Mouse (Mus musculus) spleen, postnatal 4 days (tissue): ENCODE measurements around the gene Slc1a5.
A peak's percentile ranks its signal among the peaks of the same experiment; 100 is the strongest.

Experiments used
- DNase-seq, 2 experiments: peaks; one replicate each; pipeline ENCODE4 v3.0.0; 2022; ENCODE audit warnings: low spot score in 2 of 2

Slc1a5 gene

DNA sequence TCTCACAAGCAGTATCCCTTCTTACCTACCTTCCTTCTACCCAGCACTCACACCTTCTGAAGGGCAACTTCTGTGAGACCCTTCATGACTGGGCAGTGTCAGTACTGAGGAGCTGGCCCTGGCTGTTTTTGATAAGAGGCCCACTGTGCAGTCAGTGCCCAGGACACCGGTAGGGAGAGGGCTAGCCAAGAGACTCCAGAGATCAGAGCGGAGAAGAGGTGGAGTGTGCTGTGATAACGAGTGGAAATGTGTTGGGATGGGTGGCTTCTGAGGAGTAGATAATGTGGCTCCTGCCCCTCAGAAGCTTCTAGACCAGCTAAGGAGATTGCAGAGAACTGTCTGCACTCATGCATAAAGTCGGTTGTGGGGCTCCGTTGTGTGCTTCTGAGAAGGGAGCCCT lies 38.7 kb downstream of the Slc1a5 start:
- DNase-seq: no peak

DNA sequence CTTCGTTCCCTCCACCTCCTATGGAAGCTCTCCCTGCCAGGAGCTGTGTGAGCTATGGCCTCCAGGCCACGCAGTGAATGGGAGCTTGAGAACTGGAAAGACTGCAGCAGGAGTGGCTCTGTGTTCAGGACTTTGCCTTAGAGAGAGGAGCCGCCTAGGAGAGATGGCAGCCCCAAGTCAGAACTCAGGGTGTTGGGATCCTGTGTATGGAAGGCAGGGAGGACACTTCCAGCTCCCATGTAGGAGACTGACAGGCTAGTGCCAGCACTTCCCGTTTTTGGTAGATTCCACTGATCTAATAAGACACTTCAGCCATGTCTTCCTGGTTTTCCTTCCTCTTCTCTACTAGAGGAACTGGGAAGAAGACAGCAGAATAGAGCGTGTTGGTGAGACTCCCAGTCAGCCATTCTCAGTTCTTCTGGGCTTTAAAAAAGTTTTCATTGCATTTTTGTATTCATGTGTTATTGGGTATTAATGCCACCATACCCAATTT lies 39.2 kb downstream of the Slc1a5 start:
- no peak for DNase-seq

DNA sequence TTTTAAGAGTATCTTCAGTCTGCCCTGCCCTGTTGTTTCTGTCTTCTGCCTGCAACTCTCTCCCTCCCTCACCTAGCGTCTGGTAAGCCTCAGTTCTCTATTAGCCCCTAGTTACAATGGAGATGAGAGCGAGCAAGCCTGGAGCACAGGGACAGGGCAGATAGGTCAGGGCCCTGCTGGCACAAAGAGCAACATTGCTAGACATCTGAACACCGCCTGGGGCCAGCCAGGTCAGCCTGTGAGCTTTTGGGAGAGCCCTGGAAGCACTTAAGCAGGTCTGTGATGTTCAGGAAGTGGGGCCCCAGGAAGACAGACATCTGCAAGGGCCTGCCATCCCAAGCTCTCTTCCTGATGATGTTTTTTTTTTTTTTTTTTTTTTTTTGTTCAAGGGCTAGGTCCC lies 40.0 kb downstream of the Slc1a5 start:
- DNase-seq: no peak

DNA sequence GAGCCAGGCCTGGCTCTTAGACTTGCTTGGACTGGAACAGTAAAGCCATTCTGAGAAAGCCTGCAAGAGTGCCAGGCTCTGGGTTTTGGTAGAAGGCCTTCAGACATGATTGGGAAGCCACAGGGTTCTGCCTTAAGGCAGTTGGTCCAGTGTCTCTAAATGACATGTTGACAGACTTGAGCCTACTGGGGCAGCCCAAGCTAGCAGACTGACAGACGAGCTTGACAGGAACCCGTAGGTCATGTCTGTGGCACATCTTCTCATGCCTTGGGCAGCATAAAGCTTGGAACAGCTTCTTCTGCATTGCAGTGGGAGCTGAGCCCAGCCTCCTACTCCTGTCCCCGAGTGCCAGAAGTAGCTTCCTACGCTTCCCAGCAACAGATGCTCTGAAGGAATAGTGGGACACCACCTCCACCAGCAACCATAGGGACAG lies 40.5 kb downstream of the Slc1a5 start:
- no peak for DNase-seq

DNA sequence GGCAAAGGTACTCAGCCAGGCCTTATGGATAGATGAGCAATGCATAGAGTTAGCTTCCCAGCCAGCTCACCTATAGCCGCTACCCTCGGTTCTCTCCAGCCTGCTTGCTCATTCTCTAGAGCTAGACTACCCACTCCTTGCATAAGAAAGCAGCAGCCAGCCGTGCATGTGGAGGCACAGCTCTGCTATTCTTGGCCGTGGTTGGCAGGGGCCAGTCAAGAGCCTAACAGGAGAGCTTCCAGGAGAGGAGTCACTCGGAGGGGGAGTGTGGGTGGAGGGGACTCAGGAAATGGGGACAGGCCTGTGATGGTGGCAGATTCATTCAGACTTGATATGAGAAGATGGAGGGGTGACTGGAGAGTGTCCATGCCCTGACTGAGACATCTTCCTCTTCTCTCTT lies 42.6 kb downstream of the Slc1a5 start:
- DNase-seq: no peak

DNA sequence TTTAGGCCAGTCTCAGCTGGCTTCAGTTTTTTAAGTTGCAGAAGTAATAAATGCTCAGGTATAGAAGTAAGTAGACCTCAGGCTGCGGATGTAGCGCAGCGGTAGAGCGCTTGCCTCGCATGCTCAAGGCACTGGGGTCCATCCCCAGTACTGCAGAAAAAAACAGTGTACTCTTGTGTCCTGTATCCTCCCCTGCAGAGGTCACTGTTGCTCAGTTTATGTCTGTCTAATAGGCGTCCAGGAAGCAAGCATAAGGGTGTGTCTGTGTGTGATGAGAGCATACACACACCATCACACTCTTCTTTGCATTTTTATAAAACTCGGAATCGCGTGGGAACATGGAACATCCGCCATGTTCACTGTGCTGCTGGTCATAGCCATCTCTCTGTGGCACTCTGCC lies 44.6 kb downstream of the Slc1a5 start:
- peak; percentile 53 to 70 for DNase-seq

DNA sequence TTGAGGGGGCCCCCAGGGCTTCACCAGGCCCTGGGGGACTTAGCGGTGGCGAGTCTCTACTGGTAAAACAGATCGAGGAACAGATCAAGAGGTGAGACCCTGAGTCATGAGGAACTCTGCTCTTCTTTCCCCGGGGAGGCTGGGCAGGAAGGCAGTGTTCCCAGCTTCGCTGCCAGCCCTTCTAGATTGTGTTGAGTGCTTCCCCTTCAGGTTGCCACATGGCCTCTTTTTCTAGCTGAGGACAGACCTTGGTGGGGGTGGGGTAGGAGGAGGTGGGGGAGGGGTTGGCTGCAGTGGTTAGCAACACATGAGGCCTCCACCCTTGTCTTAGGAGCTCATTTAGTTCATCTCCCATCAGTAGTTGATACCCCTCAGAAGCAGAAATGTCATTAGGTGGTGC lies 45.4 kb downstream of the Slc1a5 start:
- no peak for DNase-seq

DNA sequence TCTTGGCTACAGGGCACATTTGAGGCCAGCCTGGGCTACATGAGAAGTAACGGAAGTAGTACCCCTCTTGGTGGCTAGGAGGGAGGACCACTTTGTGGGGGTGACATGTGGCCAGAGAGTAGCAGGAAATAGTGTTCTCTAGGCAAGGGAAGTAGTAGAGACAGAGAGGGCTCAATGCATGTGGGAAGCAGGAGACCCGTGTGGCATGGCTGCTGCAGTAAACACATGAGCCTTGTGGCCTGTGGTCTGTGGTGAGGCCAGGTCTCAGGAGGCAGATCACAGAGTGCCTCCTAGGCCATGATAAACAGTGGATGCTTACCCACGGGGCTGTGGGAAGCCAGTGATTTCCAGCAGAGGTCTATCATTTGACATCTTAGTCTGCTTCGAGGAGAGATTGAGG lies 46.1 kb downstream of the Slc1a5 start:
- DNase-seq: peak in 1 of 2 experiments; percentile 60

DNA sequence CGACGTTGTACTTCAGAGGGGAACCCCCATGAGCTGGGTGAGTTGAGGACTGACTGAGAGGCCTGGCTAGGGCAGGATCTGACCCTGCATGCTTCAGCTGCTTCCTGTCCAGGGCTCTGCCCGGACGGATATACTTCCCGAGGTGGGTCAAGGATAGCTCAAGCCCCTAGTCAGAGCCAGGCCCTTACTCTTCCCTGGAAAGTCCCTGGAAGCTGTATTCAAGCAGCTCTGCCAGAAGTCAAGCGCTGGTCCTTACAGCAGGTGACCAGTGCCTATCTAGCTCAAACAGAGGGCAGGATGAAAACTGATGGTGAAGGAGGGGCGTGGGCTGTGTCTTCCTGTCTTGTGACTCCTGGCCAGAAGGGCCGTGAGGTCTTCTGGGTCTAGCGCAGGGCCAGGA lies 49.3 kb downstream of the Slc1a5 start:
- DNase-seq: no peak

DNA sequence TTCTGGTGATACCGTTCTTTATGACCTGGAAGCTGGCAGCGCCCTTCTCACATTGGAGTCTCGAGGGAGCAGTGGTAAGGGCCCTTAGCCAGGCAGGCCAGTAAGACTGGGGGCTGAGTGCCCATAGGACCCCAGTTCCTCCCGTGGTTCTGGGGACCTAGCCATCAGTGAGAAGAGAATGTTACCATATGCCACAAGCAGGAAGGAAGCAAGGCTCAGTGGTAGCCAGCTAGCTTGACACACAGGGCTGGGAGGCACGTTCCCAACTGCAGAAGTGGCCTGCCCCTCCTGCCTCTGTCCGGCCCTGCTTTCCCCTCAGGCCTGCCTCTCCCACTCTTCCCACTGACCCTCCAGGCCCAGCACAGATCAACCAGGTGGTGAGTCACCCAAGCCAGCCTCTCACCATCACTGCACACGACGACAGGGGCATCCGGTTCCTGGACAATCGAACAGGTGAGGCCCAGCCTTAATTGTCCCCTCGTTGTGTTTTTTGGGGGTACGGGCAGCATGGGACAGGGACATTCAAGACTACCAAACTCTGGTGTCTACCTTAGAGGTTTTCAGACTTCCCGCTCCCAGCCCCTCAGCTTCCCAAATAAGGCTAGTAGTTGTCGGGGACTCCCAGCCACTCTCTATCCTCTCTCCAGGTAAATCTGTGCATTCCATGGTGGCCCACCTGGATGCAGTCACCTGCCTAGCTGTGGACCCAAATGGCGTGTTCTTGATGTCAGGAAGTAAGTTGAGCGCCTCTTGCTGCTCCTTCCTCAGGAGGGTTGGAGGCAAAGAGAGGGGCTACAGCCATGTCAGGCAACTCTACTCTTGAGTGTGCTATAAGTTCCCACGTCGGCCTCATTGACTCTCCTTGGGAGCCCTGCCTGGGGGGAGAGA lies 57.0 kb downstream of the Slc1a5 start:
- peak in 1 of 2 experiments; percentile 65 for DNase-seq

DNA sequence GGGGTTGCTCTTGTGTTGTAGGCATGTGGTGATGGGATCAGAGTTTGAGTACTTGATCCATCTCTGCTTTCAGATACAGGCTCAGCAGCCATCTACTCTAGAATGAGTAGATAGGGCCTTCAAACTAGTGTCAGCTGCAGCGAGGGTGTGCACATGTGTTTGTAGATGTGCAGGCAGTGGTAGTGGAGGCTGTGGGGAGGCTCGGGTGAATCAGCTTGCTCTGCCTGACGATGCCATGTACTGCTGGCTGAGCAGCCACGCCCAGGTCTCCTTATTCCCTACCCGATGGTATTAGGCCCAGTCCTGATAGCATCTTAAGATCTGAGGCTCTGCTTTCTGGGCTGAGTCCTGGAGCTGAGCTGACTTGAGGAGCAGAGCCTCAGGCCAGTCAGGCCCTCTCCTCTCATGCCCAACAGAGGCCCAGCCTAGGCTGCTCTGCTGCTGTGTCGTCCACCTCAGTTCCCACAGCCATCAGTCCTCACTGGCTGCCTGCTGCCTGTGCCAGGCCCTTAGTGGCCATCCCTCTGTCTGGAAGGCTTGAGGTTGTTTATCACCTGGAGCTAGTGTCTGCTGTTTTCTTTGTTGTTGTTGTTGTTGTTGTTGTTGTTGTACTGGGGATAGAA lies 57.8 kb downstream of the Slc1a5 start:
- peak in 1 of 2 experiments; percentile 57 for DNase-seq

DNA sequence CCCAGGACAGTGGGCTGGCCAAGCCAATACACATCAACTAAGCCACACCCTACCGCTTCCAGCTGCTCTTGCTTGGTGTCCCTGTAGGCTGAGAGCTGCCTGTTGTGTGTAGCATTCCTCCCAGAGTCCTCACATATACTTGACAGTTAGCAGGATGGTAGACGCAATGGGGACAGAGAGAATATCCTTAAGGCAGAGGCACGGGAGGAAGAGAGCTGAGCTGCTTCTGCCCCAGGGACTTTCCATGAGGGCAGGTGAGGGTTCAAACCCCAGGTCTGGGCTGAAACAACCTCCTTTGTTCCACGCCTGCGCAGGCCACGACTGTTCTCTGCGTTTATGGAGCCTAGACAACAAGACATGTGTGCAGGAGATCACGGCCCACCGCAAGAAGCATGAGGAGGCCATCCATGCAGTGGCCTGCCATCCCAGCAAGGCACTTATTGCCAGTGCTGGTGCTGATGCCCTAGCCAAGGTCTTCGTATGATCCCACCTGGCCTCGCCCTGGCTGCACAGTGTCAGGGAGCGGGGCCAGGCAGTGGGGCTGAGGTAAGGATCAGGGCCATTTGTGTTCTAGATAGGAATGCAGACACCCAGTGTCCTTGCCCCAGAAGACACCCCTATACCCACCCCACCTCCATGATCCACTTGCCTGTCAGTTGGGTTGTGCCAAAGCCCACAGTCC lies 58.4 kb downstream of the Slc1a5 start:
- DNase-seq: peak in 1 of 2 experiments; percentile 56

DNA sequence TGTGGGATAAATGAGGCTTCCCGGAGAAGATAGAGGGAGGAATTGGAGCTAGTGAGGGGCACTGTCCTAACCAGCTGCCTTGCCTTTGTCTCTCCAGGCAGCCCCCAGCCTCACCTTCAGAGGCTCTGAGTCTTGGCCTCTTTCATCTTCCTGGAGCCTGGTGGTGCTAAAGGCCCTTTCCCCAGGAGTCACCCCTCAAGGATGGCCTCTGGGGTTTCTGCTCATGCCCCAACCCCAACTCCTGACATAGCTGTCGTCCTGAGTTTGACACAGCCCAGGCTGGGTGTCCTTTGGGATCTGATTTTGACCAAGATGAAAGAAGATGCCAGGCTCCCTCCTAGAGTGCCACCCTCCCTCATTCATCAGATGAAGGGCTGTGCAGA lies 59.0 kb downstream of the Slc1a5 start:
- peak in 1 of 2 experiments; percentile 58 for DNase-seq

DNA sequence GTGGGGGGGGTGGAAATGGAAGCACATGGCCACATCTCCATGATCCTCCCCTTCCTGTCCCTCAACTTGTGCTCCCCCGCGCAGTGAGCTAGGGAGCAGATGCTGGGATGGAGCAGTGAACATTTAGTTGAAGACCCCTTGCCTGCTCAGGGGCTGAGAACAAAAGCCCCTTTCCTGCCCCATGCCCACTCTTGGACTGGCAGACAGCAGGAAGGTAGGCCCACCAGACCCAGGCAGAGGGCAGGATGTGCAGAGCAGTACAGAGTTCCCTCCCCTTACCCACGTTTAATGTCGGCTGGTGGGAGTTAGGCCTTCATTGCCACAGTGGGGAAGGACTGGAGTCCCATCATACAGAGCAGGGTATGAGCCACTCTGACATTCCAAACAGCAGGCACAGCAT lies 59.9 kb downstream of the Slc1a5 start:
- DNase-seq: no peak

DNA sequence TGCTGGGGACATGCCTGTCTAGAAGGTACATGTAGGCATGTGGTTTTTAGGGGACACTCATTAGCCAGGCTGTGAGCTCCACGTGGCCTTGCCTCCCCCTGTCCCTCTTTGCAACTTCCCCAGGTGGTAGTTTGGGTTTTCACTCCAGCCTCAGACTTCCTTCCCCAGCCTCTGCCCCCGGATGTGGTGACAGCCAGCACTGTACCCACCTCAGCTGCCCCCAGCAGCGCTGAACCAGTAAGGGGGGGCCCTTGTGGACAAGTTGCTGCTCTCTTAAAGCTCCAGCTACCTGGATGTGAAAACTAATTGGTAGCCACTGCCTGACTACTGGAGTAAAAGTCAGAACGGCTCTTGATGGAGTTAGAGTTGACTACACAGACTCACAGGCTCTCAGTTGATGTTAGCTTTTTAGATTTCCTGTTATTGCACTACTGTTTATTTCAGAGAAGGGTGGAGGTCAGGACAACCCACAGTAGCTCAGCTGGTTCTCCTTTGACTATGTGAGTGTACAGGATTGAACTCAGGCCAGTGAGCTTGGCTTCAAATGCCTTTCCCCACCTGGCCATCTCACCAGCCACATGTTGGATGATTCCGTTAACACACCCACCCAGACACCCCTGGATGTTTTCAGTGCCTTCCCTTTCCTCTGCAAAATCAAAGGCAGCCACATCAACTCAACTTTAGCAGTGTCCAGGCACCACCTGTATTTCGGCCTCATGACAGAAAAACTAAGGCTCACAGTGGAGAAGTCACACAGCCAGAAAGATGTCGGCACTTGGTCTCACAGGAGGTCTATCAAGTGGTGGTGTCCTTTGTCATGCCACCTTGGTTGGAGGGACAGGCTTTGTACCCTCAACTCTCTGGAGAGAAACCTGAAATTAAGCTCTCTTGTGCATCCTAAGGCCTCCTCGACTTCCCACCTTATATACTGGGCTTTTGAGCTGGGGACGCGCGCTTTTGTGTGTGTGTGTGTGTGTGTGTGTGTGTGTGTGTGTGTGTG lies 60.7 kb downstream of the Slc1a5 start:
- peak; percentile 65 to 80 for DNase-seq

DNA sequence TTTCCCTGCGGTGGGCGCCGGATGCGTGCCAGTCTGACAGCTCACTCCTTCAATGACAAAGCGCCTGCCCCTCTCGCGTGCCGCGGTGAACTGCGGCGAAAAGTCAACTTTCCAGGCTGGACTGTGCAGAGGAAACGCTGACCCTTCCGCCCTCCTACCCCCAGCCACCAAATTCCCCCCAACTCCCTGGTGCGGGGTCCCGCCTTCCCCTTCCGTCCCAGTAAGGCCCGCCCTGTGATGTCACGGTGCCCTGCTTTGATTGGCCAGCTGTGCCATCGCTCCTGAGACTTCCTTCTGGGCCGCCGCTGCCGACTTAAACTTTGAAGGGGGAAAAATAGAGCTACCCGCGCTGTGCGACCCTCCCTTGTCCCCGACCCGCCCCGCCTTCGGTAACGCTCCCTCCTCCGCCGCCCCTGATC lies 61.5 kb downstream of the Slc1a5 start, which contains the start of gene Prkd2:
Prkd2 (plus strand) TSS at position 258 of the 419 bp plus-strand sequence.
- DNase-seq: peak; percentile 86 to 94

DNA sequence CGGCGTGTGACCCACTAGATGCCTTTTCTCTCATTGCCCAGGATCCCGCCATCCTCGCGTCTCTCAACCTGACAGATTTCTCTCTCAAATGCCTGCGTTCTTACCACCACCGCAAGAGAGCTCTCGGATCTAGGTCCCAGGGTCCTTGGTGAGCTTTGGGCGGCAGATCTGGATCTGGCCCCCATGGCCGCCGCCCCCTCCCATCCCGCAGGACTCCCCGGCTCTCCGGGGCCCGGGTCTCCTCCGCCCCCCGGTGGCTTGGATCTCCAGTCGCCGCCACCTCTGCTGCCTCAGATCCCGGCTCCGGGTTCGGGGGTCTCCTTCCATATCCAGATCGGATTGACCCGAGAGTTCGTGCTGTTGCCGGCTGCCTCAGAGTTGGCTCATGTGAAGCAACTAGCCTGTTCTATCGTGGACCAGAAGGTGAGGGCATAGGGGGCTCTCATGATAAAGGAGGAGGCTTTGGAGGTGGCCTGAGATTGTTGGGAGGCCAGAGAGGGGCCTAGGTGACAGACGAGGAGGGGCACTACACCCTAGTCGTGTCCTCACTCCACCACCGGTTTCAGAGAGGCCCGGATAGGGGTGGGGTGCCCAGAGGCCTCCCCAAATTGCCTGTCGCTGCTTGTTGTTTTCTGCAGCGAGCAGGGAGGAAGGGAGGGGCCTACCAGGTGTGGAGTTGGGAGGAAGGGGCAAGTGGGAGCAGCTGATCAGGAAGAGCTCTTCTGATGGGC lies 62.5 kb downstream of the Slc1a5 start:
- DNase-seq: peak; percentile 54 to 80

DNA sequence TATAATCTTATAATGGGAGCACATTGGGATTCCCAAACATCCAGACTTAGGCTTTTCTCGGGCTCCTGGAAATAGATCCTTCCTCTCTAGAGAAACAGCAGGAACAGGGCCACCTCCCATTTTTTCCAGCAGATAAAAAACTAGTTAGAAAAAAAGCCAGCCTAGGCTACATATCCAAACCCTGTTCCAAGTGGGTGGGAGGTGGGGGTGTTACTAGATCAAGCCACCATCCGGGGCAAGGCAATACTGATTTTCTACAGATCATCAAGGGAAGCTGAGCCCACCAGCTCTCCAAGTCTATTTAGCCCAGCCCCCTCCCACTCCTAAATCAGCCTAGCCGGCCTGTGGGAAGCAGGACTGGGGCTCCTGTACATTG lies 63.5 kb downstream of the Slc1a5 start:
- DNase-seq: no peak

DNA sequence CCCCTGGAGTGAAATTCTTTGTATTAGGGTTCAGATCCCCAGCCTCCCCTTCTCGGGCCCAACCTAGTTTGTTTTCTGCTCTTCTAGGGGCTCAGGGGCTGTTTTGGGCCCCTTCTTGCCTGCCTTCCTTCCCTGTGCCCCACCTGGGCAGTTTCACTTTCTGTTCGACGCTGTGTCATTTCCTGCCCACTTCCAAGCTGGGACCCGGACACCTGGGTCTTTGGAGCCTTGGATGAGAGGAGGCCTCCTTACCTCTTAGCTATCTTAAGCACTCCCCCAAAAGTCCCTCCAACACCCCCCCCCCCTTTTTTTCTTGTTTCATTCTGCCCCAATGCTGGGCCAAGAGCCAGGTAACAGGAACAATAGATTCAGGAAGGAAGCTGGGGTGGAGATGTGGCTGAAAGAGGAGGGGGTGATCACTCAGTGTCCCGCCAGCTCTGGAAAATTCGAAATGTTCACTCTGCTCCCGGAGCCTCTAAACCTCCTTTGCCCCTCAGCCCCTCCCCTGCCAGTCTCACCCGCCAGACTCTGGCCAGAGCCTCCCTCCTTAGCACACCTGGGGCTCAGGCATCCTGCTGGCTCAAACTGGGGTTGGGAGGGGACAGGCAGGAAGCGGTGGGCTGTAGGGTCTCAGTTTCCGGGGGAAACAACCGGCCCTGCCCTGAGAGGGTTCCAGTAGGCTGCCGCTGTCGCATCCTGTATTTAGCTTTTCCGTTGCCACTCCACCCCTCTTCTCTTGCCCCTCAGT lies 64.1 kb downstream of the Slc1a5 start:
- DNase-seq: peak in 1 of 2 experiments; percentile 43

DNA sequence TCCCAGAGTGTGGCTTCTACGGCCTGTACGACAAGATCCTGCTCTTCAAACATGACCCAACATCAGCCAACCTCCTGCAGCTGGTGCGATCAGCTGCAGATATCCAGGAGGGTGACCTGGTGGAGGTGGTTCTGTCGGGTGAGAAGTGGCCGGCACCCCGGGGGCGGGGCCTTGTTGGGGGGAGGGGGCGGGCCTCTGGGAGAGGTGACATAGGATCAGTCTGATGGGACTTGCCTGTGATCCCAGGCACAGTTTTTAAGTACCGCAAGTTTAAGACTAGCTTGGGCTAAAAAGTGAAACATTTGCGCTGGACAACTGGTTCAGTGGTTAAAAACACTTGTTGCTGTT lies 64.7 kb downstream of the Slc1a5 start:
- DNase-seq: peak in 1 of 2 experiments; percentile 16
